Mouse (Mus musculus) lung, adult 2 months (tissue): ENCODE data around the gene Nedd4.

ENCODE experiments used
- CTCF ChIP-seq: fragments of 200-500 bp; IDR thresholded peaks from 2 replicates; pipeline ENCODE4 v1.5.1; 2011; ENCODE audit warnings: mild to moderate bottlenecking, low read length, control low read depth; ENCODE audit not compliant: insufficient read depth
- POLR2A ChIP-seq: fragments of 200-500 bp; IDR thresholded peaks from 2 replicates; pipeline ENCODE4 v1.6.1; 2011; ENCODE audit warnings: low read depth, mild to moderate bottlenecking, control low read depth, low read length, borderline replicate concordance; ENCODE audit errors: extremely low read depth

- TF ChIP-seq CTCF: no peak
- TF ChIP-seq POLR2A: no peak
Measured at GRCm38 (mm10) chr9:72690811-72691210, 28.7 kb downstream of the Nedd4 start.
